Mouse (Mus musculus) lung, postnatal 36 days (tissue): Measurements from ENCODE around the gene Gm29427.
"Not testable (repeated sequence)": the region's sequence is repeated elsewhere in the genome, so short reads cannot be mapped to it uniquely, and the experiment has no call there.

Experiments used
- DNase-seq: peaks from one replicate; pipeline ENCODE4 v3.0.0; 2022; ENCODE audit warnings: mixed read lengths

Gm29427 gene

DNA sequence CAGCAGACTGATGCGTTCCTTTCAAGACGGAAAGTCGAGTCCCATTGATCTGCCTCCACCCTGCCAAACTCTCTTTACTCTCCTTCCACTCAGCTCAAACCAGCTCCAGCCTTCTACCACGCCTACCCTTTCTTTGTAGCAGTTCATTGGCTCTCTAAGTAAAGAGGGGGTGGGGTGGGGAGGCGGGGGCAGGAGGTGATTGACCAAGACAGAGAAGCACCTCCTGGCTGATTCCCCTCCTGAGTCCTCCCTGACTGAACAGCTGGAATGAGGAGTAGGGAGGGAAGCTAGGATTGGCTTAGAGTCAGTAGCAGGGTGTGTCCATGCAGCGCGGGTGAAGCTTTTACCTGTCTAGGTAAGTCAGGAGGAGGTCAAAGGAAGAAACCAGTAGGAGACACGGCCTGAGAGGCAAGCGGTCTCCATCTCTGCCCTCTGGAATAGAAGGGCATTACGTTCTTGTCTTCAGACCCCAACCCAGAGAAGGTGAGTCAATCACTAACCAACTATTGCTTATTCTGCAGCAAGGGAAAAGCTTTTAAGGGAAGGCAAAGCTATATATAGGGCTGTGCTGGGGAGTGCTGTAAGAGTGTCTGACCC lies 16.2 kb upstream of the Gm29427 start, which contains the start of gene AA986860:
TSS of gene AA986860 (plus strand) at position 236 of the 597 bp plus-strand sequence.
- peak; percentile 71 for DNase-seq

DNA sequence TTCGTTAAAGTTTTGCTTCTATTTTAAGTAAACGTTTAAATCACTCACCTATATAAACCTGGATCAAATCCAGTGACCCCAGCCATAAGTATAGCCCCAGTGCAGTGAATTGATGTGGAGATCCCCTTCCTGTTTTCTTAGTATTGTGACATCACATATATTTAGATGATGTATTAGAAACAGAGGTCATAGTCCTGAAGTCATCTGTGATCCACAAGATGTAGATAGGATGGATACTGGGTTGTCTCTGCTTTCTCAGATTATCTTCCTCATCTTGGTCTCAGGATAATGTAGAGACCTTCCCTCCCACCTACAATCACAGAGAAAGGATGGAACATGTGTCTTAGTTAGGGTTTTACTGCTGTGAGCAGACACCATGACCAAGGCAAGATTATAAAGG lies 13.6 kb upstream of the Gm29427 start, which contains the start of gene Pfkfb2:
TSS of gene Pfkfb2 (minus strand) at position 101 of the 400 bp plus-strand sequence.
- no peak for DNase-seq

DNA sequence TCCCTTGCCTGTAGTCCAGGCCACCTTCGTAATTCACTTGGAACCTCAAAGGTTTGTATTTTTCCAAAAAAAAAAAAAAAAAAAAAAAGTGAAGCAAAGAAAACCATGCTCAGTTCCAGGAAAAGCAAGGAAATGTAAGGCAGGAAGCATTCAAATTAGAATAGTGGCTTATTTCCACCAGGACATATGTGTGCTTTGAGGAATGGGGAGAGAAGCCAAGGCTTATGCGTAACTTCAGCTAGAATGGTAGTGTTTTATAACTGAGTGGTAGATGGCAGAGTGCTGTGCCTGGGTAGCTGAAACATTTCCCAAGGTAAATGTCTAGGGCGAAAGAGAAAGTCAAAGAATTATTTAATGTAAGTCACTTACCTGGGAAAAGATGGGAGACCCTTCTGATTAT lies 13.1 kb upstream of the Gm29427 start:
- DNase-seq: no peak

DNA sequence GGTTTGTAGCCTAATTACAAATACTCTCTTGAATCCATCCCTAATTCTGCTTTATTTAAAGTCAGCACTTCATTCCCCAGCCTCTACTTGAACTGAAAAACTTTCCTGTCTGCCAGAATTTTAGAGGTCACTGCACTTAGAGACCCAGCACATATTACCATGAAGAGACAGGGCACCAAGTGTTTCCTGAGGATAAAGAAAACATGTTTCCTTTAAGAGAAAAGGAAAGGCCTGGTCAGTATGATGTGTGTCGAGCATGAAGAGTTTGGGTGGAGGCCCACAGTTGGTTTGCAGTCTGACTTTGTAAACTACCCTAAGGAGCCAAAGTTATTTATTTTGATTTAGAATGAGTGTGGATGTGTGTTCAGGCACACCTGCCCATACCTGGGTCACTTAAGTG lies 12.5 kb upstream of the Gm29427 start:
- no peak for DNase-seq

DNA sequence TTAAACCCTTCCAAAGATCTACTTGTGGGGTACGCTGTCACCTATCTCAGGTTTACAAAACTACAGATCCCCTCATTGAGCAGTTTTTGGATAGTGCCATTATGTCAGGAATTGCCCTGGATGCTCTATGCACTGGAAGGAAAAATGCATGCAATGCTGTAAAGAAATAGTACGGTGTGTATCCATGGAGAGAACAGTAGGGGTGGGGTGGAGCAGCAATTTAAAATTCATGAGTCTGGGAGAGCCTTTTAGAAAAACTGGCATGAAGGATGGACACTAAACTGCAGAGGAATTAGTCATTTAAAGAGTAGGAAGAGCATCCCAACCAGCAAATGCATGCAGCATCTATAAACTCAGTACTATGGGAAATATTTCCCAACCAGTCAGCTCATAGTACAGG lies 10.8 kb upstream of the Gm29427 start:
- no peak for DNase-seq

DNA sequence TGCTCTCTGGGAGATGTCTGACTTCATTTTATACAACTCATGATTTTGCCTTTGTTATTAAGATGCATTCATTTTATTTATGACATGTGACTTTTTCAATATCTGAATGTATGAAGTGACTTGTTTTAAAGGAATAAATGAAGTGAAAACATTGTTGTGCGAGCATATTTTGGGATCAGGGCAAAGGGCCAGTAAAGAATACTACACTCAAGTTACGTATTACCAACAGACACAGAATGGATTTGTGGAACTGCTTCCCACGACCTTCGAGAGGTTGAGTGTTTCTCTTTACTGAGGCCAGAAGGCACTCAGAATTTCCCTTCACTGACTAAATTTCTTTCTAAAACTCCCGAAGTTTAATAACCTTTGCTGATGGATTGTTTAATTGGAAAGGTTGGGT lies 8.6 kb upstream of the Gm29427 start:
- no peak for DNase-seq

DNA sequence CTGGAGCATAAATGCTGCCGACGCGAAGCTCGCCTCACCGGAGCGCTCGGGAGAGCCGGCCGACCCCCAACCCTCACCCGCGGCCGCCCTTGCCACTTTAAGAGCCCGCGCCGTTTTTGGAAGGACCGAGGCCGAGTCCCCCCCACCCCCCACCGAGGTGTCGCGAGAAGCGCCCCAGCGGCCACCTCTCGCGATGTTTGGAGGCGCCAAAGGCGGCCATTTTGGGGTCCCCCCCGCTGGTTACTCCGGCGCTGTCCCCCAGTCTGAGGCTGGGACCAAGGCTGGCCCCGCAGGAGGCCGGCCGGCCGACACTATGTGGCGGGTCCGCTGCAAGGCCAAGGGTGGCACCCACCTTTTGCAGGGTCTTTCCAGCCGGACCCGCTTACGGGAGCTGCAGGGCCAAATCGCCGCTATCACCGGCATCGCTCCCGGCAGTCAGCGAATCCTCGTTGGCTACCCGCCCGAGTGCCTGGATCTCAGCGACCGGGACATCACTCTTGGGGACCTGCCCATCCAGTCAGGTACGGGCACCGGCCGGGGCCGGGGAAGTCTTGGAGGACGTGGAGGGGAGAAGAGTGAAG lies 1.8 kb upstream of the Gm29427 start, which contains the start of gene Yod1:
TSS of gene Yod1 (plus strand) at position 37 of the 581 bp plus-strand sequence.
- peak; percentile 88 for DNase-seq

DNA sequence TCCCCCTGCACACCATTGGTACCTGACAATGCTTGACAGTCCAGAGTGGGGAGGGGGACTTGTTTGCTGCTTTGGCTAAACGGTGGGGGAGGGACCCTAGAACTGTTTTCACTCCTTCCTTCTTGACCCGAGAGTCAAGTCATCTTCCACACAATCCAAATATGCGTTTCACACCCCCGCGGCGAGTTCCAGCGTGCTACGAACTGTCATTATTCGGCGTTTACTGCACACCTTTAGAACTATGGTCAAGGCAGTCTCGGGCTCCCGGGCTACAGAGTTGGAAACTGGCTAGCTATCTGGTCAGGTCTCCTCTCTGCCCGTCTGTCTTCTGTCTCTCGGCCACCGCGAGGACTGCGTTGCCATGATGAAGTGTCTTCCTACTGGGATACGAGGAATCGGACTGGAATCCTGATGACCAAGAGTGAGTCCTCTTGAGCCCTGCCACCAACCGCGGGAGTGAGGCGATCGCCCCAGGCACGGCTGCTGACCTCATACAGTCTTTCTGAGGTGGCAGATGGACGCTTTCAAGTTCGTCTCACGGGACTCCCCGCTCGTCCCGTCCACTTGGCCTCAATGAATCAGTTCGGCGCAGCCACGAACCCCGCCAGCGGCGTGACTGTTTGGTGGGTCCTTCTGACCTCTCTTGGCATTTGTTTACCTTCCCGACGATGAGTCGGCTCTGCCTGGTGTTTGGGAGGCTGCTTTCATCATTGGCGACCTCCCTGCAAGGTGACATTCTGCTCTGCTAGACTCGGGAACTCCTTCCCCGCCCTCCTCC lies 1.1 kb upstream of the Gm29427 start:
- DNase-seq: peak; percentile 44

DNA sequence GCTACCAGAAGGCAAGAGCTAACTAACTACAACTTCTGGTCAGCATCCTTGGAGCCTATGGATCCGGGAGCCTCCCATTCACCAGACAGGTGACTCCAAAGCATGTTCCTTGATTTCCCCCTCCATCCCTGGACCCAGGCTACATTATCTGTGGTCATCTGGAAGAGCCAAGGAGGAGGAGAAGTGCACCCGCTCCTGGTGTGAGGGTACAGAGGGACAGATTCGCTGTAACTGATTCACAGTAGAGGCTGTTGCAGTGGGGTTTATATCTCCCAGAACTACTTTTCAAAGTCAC lies 566 bp upstream of the Gm29427 start:
- DNase-seq: peak; percentile 19

DNA sequence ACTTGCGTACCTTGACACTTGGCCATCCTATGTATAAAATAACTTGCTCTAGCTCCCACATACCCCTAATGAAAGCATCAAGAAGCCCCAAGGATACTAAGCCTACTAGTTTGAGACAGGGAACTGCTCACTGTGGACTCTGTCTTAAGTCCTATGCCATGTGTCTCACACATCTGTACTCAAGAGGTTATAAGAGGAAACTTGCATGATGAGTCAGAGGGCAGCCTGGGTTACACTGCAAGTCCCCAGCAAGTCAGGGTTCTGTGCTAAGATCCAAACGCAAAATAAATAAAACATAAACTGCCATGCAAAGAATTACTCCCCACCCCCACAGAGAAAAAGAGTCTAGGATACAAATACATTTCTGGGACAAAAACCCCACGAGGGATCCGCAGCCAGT lies 1.6 kb downstream of the Gm29427 start:
- DNase-seq: no peak

DNA sequence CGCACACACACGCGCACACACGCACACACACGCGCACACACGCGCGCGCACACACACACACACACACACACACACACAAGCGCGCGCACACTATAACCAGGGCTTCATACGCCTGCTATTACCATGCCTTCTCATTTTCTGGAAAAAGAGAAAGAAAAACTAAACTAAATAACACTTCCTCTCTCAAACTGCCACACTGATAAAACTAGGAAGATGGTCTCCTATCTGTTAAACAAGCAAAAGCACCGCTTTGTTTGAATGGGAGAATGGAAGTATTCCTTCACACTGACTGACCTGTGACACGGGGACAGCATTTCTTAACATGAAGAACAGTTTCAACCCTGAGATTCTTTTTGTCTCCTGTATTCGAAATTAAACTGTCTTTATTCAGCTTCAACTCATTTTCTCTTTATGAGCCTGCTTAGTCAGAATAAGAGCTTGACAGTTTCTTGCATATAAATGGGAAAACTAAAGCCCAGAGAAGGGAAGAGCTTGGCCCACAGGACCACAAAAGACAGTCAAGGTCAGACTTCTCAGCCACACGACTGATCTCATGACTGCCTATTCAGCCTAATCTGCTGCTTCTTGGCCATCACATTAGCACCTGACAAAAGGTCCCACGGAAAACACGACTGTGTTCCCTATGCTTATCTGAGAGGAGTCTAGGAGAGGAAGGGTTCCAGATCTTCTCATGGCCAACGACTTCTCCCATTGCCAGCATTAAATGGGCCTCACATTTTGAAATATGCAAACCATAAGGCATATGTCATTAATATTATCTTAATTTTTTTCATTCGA lies 5.1 kb downstream of the Gm29427 start:
- no peak for DNase-seq

DNA sequence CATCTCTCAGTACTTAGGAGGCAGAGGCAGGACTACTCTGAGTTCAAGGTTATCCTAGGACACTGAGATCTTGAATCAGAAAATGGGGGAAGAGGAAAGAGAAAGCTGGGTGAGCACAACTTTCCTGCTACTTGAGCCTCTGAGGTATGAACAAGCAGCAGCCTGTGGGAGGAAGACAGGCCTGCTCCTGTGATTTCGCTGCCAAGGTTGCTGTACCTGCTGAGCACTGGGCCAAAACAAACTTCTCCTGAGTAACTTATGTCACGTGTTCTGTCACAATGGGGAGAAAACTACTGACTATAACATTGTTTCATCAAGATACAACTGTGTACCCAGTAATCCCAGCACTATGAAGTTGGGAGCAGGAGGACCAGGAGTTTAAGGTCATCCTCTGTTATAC lies 12.0 kb downstream of the Gm29427 start:
- peak; percentile 79 for DNase-seq

DNA sequence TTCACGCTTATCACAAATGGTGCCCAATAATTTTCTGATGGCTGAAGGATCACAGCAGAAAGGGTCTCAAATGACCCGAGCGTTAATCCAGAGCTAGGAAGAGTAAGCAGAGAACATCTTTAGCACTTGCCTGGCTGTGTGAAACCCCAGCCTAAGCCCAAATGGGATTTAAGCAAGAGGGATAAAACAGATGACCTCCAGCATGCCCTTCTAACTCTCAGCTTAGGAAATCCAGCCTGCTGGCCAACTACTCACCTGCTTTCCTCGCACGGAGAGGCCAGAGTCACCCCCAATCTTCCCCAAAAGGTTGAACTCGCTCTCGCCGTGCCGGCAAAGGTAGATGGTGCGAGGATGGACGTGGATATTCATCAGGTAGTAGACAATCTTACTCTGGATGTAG lies 13.6 kb downstream of the Gm29427 start:
- DNase-seq: no peak

DNA sequence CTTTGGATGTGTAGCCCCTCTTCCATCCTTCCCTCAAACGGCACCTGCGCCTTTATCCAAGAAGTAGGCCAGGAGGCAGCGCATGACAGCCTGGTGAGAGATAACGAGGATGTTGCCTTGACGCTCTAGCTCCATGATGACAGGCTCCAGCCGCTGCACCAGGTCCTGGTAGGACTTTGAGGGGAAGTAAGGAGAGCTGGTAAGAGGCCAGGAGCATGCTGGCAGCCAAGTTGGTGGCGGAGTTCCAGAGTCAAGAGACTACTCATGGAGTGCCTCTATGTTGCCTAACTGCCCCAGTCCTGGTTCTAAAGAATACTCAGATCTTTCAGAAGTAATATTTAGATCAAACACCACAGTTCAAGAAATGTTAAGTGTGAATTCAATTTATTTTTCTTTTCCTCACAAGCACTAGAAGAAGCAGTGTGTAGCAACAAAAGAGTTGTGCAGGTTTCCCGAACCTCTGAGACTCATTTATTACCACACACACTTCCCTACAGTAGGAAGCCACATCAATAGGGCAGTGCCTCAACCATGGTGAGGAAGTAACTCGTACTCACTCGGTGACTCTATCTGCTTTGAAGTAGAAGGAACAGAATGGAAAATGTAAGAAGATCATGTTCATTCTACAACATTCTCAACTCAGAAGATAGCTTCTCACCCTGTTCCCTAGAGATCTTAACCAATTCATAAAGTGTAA lies 15.5 kb downstream of the Gm29427 start:
- peak; percentile 87 for DNase-seq

DNA sequence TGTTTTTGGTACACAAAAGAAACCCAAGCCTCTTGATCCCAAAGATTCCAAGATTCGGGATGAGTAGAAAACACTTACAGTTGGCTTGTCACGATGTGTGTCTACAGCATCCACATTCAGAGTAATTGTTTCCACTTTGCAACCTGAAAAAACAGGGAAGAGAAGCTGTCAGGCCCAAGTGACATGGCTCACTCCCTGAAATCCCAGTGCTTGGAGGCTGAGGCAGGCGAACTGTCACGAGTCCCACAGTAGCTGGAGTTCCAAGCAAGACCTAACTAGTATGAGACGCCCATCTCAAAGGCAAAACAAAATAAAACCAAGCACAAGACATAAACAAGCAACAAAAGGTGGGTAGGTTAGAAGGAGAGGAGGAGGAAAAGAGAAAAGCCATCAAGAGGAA lies 17.0 kb downstream of the Gm29427 start:
- no peak for DNase-seq

DNA sequence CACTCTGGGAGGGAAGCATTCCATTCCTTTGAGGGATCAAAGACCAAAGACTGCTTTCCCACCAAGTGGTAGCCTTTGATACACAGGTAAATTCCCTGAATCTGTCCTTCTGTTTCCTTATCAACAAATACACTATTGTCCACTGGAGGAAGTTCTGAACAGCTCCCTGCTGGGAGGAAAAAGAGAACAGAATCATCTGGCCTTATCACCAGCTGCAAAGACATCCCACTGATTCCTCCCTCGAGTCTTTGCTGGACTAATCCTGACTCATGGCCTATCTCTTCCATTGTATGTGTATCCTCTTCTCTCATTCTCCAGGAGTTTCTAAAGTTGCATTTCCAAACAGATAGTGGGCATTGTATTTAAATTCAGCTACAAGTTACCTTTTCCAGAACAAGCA lies 31.7 kb downstream of the Gm29427 start:
- no peak for DNase-seq

DNA sequence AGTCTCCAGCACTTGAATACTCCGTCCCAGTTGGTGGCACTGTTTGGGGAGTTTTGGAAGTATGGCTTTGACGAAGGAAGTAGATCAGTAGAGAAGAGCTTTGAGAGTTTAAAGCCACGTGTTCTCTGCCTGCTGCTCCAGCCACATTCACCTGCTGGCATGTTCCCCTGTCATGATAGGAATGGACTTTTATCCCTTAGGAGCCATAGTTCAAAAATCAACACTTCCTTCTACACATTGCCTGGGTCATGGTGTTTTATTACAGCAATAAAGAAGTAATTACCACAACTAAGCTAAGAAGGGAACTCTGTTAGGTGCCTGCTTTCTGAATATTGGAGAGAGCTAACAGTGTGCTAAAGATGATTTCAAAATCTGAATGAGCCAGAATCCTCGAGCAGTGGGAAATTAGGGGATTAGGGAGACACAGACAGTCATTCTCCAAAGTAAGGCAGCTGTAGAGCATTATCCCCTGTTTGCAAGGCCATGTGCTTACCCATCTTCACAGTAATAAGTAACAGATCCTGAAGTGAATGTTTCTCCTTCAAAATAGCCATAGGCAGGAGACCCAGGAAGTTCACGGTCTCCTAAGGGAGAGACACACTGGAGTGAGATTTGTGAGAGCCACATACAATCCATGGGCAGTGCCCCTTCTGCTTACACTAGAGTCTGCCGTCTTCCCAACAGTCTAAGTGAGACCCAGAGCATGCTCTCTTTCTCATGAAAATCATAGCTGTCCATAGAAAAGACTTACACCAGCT lies 33.8 kb downstream of the Gm29427 start:
- DNase-seq: no peak

DNA sequence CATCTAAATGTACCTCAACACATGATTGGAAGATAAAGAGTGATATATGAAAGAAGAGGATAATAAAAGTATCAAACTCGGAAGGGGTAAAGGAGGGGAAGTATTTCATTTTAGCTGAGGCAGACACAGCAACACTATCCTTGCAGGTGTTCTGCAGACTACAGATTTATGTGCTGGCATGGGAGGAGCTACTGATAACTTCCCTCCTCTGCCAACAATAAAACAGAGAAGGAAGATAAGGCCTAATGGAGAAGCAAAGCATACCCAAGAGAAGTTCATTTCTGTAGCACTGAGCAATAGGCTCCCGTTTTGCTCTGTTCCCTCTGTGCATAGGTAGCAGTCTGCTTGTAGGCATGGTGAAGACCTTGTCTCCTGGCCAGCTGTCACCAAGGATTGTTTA lies 34.5 kb downstream of the Gm29427 start:
- DNase-seq: no peak

DNA sequence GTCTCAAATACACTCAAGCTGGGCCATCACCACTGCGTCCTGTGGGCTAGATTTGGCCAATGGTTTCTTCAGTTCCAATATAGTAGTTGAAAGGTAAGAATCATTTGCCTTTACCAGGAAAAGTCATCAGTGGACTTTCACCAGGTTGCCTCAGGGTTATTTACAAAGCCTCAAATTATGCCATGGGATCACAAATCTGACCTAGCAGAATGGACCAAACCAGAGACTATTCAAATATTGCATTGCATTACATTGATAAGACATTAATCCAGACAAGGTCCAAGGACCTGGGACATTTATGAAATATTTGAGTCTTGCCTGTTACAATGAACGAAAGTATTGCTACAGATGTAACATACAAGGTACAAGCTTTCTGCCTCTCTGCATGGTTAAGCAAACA lies 37.0 kb downstream of the Gm29427 start:
- DNase-seq: no peak

DNA sequence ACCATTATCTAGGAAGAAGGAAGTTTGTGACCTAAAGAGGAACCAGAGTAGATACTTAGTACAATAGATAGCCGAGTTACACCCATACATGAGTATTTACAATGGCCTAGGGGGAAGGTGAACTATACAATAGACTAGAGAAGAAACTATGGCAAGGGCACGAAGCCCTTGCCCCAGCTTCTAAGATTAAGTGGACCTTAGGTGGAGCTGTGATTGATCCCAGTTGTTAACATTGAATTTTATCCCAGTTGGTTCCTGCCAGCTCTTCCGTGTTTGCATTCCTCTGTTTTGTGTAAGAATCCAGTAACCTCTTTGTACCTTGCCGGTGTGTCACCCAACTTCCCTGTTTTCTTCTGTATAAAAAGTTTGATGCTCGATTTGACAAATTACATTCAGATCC lies 52.0 kb downstream of the Gm29427 start:
- DNase-seq: not testable (repeated sequence)

DNA sequence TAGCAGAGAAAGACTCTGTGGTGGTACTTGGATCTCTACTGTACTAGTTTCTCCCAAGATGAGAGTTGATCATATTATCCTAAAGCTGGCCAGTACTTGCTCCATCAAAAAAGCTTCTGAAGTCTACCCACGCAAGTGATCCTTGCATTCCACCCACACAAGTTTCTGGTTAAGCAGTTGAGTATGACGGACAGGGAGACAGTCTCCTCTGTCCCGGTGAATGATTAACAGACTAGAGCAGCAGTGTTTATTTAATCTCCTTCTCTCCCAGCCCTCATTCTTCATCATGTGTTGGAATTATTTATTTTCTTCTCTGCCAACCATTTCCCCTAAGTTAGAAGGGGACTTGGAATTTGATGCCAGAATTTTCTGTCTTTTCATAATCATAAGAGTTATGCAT lies 54.1 kb downstream of the Gm29427 start, which contains the start of gene C4bp:
TSS of gene C4bp (minus strand) at position 179 of the 400 bp plus-strand sequence.
- DNase-seq: peak; percentile 6

DNA sequence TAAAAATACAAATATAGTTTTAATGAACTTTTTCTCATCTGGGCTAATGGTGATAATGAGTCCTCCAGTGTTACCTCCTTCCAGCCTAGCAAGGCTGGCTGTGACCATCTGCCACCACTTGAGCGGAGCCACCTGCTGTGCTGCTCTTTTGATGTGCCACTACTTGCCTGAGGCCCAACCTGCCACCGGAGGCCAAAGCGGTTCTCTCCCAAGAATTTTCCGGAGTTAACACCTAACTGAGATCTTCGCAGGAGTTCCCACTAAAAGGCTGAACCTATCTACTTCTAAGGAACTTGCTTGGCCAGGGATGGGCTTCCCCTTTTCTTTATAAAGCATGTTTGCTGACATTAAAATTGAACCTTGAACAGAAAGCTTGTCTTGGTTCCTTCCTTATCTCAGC lies 56.0 kb downstream of the Gm29427 start:
- DNase-seq: not testable (repeated sequence)
